Mouse (Mus musculus) erythroblast, embryonic 14.5 days (primary cell): ENCODE results near the gene BC035044. TPM values are rescaled to one million over a fixed set of nuclear protein-coding genes. Genes with fewer than 3 reads are reported as not detected.
"Not testable (repeated sequence)": the region's sequence is repeated elsewhere in the genome, so short reads cannot be mapped to it uniquely, and the experiment has no call there.

Source experiments
- H3K27me3 ChIP-seq: 2 replicates; pipeline ENCODE4 v1.6.1; 2012; ENCODE audit warnings: inconsistent platforms; ENCODE audit not compliant: control insufficient read depth
- H3K36me3 ChIP-seq: 2 replicates; pipeline ENCODE4 v1.6.1; 2012; ENCODE audit warnings: mild to moderate bottlenecking, inconsistent platforms; ENCODE audit not compliant: control insufficient read depth
- H3K4me1 ChIP-seq: 2 replicates; pipeline ENCODE4 v1.6.1; 2012; ENCODE audit warnings: inconsistent platforms; ENCODE audit not compliant: control insufficient read depth
- H3K4me3 ChIP-seq: replicated peaks from 2 replicates; pipeline ENCODE3; 2012; ENCODE audit warnings: moderate library complexity, mild to moderate bottlenecking, inconsistent platforms
- H3K9me3 ChIP-seq: 2 replicates; pipeline ENCODE4 v1.6.1; 2012; ENCODE audit warnings: low read length, inconsistent platforms, mixed read lengths; ENCODE audit not compliant: control insufficient read depth
- GATA1 ChIP-seq: IDR thresholded peaks from 2 replicates; pipeline ENCODE4 v1.6.1; 2012; ENCODE audit warnings: low read length, inconsistent platforms, mixed read lengths
- TAL1 ChIP-seq: IDR thresholded peaks from 3 replicates; pipeline ENCODE4 v1.6.1; 2012; ENCODE audit warnings: low read length, inconsistent platforms, mixed read lengths
- polyA plus RNA-seq: library from polyadenylated mRNA; stranded (reverse); fragments of >175 nt; gene quantifications from 2 replicates; pipeline ENCODE4 v1.2.3, GENCODE M21; 2012

Gene BC035044
- polyA plus RNA-seq, 1 experiment = not detected

- no peaks in the 10 kb centered on the region for H3K9me3 ChIP-seq
- TF ChIP-seq GATA1 (no peak), TAL1 (no peak)
- no peaks in the 10 kb centered on the region for H3K36me3 ChIP-seq
- H3K27me3 ChIP-seq = no peaks in the 10 kb centered on the region
- H3K4me1 ChIP-seq = no peaks in the 10 kb centered on the region
- no peak overlapping the region for H3K4me3 ChIP-seq
Measured at GRCm38 (mm10) chr6:128888834-128889233, 2.1 kb downstream of the BC035044 start.

- H3K36me3 ChIP-seq, H3K4me3 ChIP-seq, H3K4me1 ChIP-seq, H3K27me3 ChIP-seq, H3K9me3 ChIP-seq: not testable (repeated sequence)
Measured at GRCm38 (mm10) chr6:128887091-128887790, 3.7 kb downstream of the BC035044 start, which contains the start of gene Clec2i. TSS of gene Clec2i (plus strand) at chr6:128887588.

GRCm38 (mm10) chr6:128871910-128872610 lies 18.9 kb downstream of the BC035044 start:
- Histone ChIP-seq H3K4me1 (no peaks in the 10 kb centered on the region), H3K27me3 (no peaks in the 10 kb centered on the region), H3K4me3 (no peak overlapping the region), H3K9me3 (no peaks in the 10 kb centered on the region), H3K36me3 (no peaks in the 10 kb centered on the region)
- TF ChIP-seq TAL1 = no peak
- TF ChIP-seq GATA1 = no peak

- no peak overlapping the region for H3K4me3 ChIP-seq
- no peak for TF ChIP-seq GATA1
- TF ChIP-seq TAL1 = no peak
- H3K9me3 ChIP-seq = no peaks in the 10 kb centered on the region
- no peaks in the 10 kb centered on the region for H3K27me3 ChIP-seq
- H3K36me3 ChIP-seq = no peaks in the 10 kb centered on the region
- H3K4me1 ChIP-seq = no peaks in the 10 kb centered on the region
Measured at GRCm38 (mm10) chr6:128868861-128869260, 22.1 kb downstream of the BC035044 start.

- H3K27me3 ChIP-seq = no peaks in the 10 kb centered on the region
- H3K4me1 ChIP-seq = no peaks in the 10 kb centered on the region
- no peaks in the 10 kb centered on the region for H3K9me3 ChIP-seq
- H3K36me3 ChIP-seq = no peaks in the 10 kb centered on the region
- TF ChIP-seq TAL1 (no peak), GATA1 (no peak)
- no peak overlapping the region for H3K4me3 ChIP-seq
Measured at GRCm38 (mm10) chr6:128857976-128858375, 33.0 kb downstream of the BC035044 start.

GRCm38 (mm10) chr6:128856250-128856649 lies 34.7 kb downstream of the BC035044 start:
- TF ChIP-seq TAL1 (no peak), GATA1 (no peak)

GRCm38 (mm10) chr6:128855477-128855876 lies 35.4 kb downstream of the BC035044 start:
- no peak overlapping the region for H3K4me3 ChIP-seq
- no peaks in the 10 kb centered on the region for H3K4me1 ChIP-seq
- H3K9me3 ChIP-seq = no peaks in the 10 kb centered on the region
- H3K27me3 ChIP-seq = no peaks in the 10 kb centered on the region
- no peak for TF ChIP-seq TAL1
- no peak for TF ChIP-seq GATA1
- no peaks in the 10 kb centered on the region for H3K36me3 ChIP-seq

More at GRCm38 (mm10) chr6:128856250-128856649, 34.7 kb downstream of the BC035044 start:
- Histone ChIP-seq H3K27me3 (no peaks in the 10 kb centered on the region), H3K36me3 (no peaks in the 10 kb centered on the region), H3K4me3 (no peak overlapping the region), H3K4me1 (no peaks in the 10 kb centered on the region), H3K9me3 (no peaks in the 10 kb centered on the region)

GRCm38 (mm10) chr6:128854895-128855294 lies 36.0 kb downstream of the BC035044 start:
- Histone ChIP-seq H3K9me3 (no peaks in the 10 kb centered on the region), H3K4me3 (no peak overlapping the region), H3K4me1 (no peaks in the 10 kb centered on the region), H3K36me3 (no peaks in the 10 kb centered on the region), H3K27me3 (no peaks in the 10 kb centered on the region)
- TF ChIP-seq TAL1 (no peak), GATA1 (no peak)

- H3K36me3 ChIP-seq = no peaks in the 10 kb centered on the region
- no peaks in the 10 kb centered on the region for H3K9me3 ChIP-seq
- no peak for TF ChIP-seq TAL1
- TF ChIP-seq GATA1 = no peak
- H3K4me1 ChIP-seq = no peaks in the 10 kb centered on the region
- H3K27me3 ChIP-seq = no peaks in the 10 kb centered on the region
- H3K4me3 ChIP-seq = no peak overlapping the region
Measured at GRCm38 (mm10) chr6:128854024-128854820, 36.7 kb downstream of the BC035044 start.
